Mouse (Mus musculus) heart, embryonic 14.5 days (tissue): ENCODE measurements at regions not wholly inside any gene's neighbourhood (a gene's known extent, or its start where the extent isn't known, plus 50 kb on each side); places are given as distances from the start of the nearest gene placed in this dataset.

Source experiments
- ATAC-seq: fragments of 200-750 bp; cut with Nextera tagmentation; 2 replicates; pipeline ENCODE4 v1.8.0; 2017; ENCODE audit warnings: low read depth, moderate TSS enrichment; ENCODE audit not compliant: insufficient number of reproducible peaks, insufficient read depth, low FRiP score
- H3K27ac ChIP-seq, 2 experiments: fragments of 200-500 bp in 1 of 2; fragments of 300-500 bp in 1 of 2; sonication (generic) in 1 of 2; replicated peaks in 1 of 2; 2 replicates each; pipeline ENCODE4 v1.5.1; 2012 to 2014; ENCODE audit warnings: low read depth in 2 of 2, low read length in 2 of 2, control low read depth in 1 of 2, mild to moderate bottlenecking in 1 of 2, mixed read lengths in 1 of 2; ENCODE audit not compliant: control insufficient read depth in 1 of 2, insufficient read depth in 1 of 2
- H3K27me3 ChIP-seq: fragments of 300-500 bp; sonication (generic); 2 replicates; pipeline ENCODE4 v1.6.1; 2014; ENCODE audit warnings: mild to moderate bottlenecking, low read length, control low read depth; ENCODE audit not compliant: control insufficient read depth, insufficient read depth
- H3K36me3 ChIP-seq: fragments of 300-500 bp; sonication (generic); 2 replicates; pipeline ENCODE4 v1.6.1; 2014; ENCODE audit warnings: mild to moderate bottlenecking, control low read depth, low read length, mixed read lengths; ENCODE audit not compliant: control insufficient read depth, insufficient read depth
- H3K4me1 ChIP-seq, 2 experiments: fragments of 200-500 bp in 1 of 2; fragments of 300-500 bp in 1 of 2; sonication (generic) in 1 of 2; 2 replicates each; pipeline ENCODE4 v1.6.1; 2012 to 2014; ENCODE audit warnings: low read length in 2 of 2, control low read depth in 1 of 2, mixed read lengths in 1 of 2; ENCODE audit not compliant: control insufficient read depth in 2 of 2, insufficient read depth in 2 of 2
- H3K4me2 ChIP-seq: fragments of 300-500 bp; sonication (generic); 2 replicates; pipeline ENCODE4 v1.6.1; 2014; ENCODE audit warnings: mild to moderate bottlenecking, low read length
- H3K4me3 ChIP-seq, 2 experiments: fragments of 200-500 bp in 1 of 2; fragments of 300-500 bp in 1 of 2; sonication (generic) in 1 of 2; 2 replicates each; pipeline ENCODE4 v1.5.1; 2012 to 2014; ENCODE audit warnings: low read length in 2 of 2, mild to moderate bottlenecking in 2 of 2, control low read depth in 1 of 2, low read depth in 1 of 2, moderate library complexity in 1 of 2; ENCODE audit not compliant: control insufficient read depth in 1 of 2, insufficient read depth in 1 of 2
- H3K9ac ChIP-seq: fragments of 300-500 bp; sonication (generic); 2 replicates; pipeline ENCODE4 v1.6.1; 2014; ENCODE audit warnings: mild to moderate bottlenecking, low read length
- H3K9me3 ChIP-seq: fragments of 300-500 bp; sonication (generic); 2 replicates; pipeline ENCODE4 v1.6.1; 2016; ENCODE audit warnings: low read length, control low read depth; ENCODE audit not compliant: control insufficient read depth
- WGBS: fragments of 180-500 bp; shearing (Covaris S2); extraction: QIAGEN DNeasy Blood & Tissue Kit; methylation state at CpG from one replicate; pipeline ENCODE4 v1.1.7; 2014; 5-methylcytosine and 5-hydroxymethylcytosine counted together

GRCm38 (mm10) chr5:28873600-28874265 lies 322.1 kb upstream of the Rnf32 start:
- Histone ChIP-seq H3K27me3 (no peaks in the 10 kb centered on the region), H3K36me3 (no peaks in the 10 kb centered on the region), H3K4me1 (no peaks in the 10 kb centered on the region), H3K4me2 (no peak overlapping the region), H3K9me3 (no peaks in the 10 kb centered on the region), H3K4me3 (no peak overlapping the region), H3K9ac (no peak overlapping the region), H3K27ac (no peak overlapping the region)
- WGBS = 70% methylated on average over 3 of the region's 3 CpGs
- ATAC-seq = no peak

- Histone ChIP-seq H3K27me3 (no peaks in the 10 kb centered on the region), H3K9ac (no peak overlapping the region), H3K4me3 (no peak overlapping the region), H3K9me3 (no peaks in the 10 kb centered on the region), H3K4me1 (no peaks in the 10 kb centered on the region), H3K27ac (no peak overlapping the region), H3K36me3 (no peaks in the 10 kb centered on the region), H3K4me2 (no peak overlapping the region)
- WGBS = 73% methylated on average over 9 of the region's 9 CpGs
- no peak for ATAC-seq
Measured at GRCm38 (mm10) chr5:28859604-28860371, 336.0 kb upstream of the Rnf32 start.

DNA sequence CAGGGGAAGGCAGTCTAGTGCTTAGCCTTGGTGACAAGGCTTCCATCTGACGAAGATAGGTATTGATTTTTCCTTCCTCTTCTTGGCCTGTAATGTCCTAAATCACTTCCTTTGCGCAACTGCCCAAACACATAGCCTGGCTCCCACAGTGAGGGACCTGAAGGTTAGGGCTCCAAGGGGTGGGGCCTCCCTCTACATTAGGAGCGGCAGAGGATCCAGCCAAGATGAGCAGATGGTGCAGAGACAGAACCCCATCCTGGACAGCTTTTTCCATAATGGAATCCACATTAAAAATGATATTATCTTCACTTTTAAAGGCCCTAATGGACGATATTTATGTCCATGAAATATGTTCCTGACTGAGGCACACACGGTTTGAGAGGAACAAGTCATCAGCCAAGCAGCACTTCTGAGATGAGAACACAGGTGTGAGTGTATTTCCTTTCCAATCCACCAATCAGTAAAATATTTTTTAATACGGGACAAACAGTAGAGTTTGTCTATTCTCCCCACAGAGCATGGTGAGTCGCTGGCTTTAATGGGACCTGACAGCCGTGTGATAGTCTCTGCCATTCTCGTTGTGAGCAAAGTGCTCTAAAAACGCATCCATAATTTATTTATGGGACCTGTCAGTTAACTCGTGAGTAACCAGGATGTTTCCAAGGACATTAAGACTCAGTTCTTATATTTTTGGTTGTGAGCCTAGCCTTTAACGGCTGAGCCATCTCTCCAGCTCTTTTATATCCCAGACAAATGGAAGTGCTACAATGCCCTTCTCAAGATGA lies 357.5 kb upstream of the Rnf32 start:
- Histone ChIP-seq H3K9me3 (no peaks in the 10 kb centered on the region), H3K36me3 (no peaks in the 10 kb centered on the region), H3K4me1 (no peaks in the 10 kb centered on the region), H3K4me2 (no peak overlapping the region), H3K4me3 (no peak overlapping the region), H3K9ac (no peak overlapping the region), H3K27me3 (no peaks in the 10 kb centered on the region), H3K27ac (no peak overlapping the region)
- ATAC-seq = no peak
- 78% methylated on average over 12 of the region's 12 CpGs for WGBS

DNA sequence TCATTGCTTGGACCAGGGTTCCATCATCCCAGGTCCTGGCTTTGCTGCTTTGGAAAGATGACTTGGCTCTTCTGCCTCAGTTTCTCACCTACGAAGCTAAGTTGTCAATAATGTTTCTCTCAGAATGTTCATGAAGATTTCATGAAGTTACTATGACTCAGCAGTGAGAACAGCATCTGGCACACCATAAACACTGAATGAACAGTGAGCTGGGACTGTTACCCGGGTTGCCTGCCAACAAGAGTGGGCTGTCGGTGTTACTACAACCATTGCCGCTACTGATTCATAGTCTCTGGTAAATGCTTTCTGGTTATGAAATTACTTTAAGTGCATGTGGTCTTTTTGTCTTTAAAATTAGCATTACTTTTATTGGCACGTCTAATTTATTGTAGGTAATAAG lies 352.0 kb upstream of the Shh start:
- H3K9ac ChIP-seq = no peak overlapping the region
- no peaks in the 10 kb centered on the region for H3K36me3 ChIP-seq
- H3K27me3 ChIP-seq = no peaks in the 10 kb centered on the region
- H3K27ac ChIP-seq = no peak overlapping the region
- H3K4me1 ChIP-seq = no peaks in the 10 kb centered on the region
- no peaks in the 10 kb centered on the region for H3K9me3 ChIP-seq
- 89% methylated on average over 5 of the region's 5 CpGs for WGBS
- ATAC-seq = no peak
- no peak overlapping the region for H3K4me2 ChIP-seq
- H3K4me3 ChIP-seq = no peak overlapping the region

- no peaks in the 10 kb centered on the region for H3K27me3 ChIP-seq
- H3K27ac ChIP-seq = no peak overlapping the region
- H3K4me3 ChIP-seq = no peak overlapping the region
- WGBS = 67% methylated on average over 5 of the region's 5 CpGs
- H3K9ac ChIP-seq = no peak overlapping the region
- no peaks in the 10 kb centered on the region for H3K36me3 ChIP-seq
- no peak overlapping the region for H3K4me2 ChIP-seq
- no peaks in the 10 kb centered on the region for H3K4me1 ChIP-seq
- H3K9me3 ChIP-seq = no peaks in the 10 kb centered on the region
- no peak for ATAC-seq
Measured at GRCm38 (mm10) chr5:28807950-28808349, 340.9 kb upstream of the Shh start.

- 90% methylated on average over 2 of the region's 2 CpGs for WGBS
- Histone ChIP-seq H3K9me3 (no peaks in the 10 kb centered on the region), H3K4me3 (no peak overlapping the region), H3K4me2 (no peak overlapping the region), H3K27me3 (no peaks in the 10 kb centered on the region), H3K27ac (no peak overlapping the region), H3K36me3 (no peaks in the 10 kb centered on the region), H3K9ac (no peak overlapping the region), H3K4me1 (no peaks in the 10 kb centered on the region)
- no peak for ATAC-seq
Measured at GRCm38 (mm10) chr5:28799464-28799863, 332.4 kb upstream of the Shh start.

DNA sequence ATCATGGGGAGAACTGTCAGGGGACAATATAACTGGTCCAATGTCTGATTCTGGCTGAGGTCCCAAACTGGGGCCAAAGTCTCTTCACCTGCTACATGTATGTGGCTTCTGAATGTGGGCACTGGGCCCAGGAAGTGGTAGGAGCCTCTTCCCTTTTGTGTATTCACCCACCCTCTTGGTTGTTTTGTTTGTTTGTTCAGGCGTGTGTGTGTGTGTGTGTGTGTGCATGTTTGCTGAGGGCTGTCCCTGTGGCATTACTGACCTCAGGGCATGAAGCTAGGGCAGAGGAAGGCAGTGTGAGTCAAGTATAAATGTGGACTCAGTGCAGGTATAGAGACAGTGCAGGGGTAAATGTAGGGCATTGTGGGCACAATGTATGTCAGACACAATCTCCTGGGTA lies 331.3 kb upstream of the Shh start:
- H3K36me3 ChIP-seq = no peaks in the 10 kb centered on the region
- no peak overlapping the region for H3K4me2 ChIP-seq
- no peak overlapping the region for H3K9ac ChIP-seq
- H3K27ac ChIP-seq = no peak overlapping the region
- no peaks in the 10 kb centered on the region for H3K27me3 ChIP-seq
- no peaks in the 10 kb centered on the region for H3K4me1 ChIP-seq
- 54% methylated on average over 1 of the region's 1 CpGs for WGBS
- H3K4me3 ChIP-seq = no peak overlapping the region
- no peaks in the 10 kb centered on the region for H3K9me3 ChIP-seq
- no peak for ATAC-seq
